Mouse (Mus musculus): ENCODE measurements at regions not wholly inside any gene's neighbourhood (a gene's known extent, or its start where the extent isn't known, plus 50 kb on each side); places are given as distances from the start of the nearest gene placed in this dataset.

DNA sequence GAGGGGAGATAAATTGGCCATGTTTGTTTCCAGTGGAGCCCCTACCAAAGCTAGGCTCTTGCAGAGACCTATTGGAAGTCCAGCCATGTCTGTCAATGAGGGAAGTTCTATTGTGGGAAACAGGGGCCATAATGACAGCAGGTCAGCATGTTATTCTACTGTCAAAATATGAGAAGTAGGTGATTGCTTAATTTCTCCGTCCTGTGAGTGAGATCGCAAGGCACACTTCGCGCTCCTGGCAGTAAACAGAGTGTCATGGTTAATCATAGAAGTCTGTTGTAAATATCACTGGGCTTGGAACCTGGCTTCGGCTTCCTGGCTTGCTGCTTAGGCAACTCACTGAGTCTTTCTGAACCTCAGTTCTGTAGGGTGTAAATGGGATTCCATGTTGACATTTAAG lies 72.5 kb upstream of the Ccdc122 start:
- no peak overlapping the region for H3K4me2 ChIP-seq
- H3K9ac ChIP-seq: no peak overlapping the region
- H3K36me3 ChIP-seq: no peaks in the 10 kb centered on the region
- 51% methylated on average over 5 of the region's 5 CpGs for WGBS (ENCODE audit: insufficient replicate concordance)
- ATAC-seq (ENCODE audit: low read depth): no peak
- no peak overlapping the region for H3K27ac ChIP-seq
- no peaks in the 10 kb centered on the region for H3K27me3 ChIP-seq
- H3K9me3 ChIP-seq (replicated peaks): no peaks in the 10 kb centered on the region
- no peak for DNase-seq
- H3K4me3 ChIP-seq (replicated peaks): no peak overlapping the region
- no peaks in the 10 kb centered on the region for H3K4me1 ChIP-seq (replicated peaks)

DNA sequence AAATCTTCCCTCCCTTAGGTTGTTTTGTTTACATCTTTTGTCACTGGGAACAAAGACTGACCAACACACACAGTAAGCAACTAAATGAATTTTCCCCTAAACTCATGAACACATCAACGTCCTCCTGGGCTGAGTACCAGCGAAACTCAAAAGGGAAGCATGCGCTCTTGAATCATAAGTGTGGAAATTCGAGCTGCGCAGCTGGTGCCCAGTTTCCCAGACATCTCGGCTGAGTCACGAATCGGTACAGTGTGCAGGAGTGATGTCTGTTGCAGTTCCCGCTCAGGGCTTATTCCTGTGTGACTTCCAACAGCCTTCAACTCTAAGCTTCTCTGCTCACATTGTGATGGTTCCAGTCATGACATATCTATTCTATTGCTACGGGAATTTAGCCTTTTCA lies 77.7 kb upstream of the Ccdc122 start:
- 72% methylated on average over 10 of the region's 10 CpGs for WGBS (ENCODE audit: insufficient replicate concordance)
- H3K27ac ChIP-seq: no peak overlapping the region

DNA sequence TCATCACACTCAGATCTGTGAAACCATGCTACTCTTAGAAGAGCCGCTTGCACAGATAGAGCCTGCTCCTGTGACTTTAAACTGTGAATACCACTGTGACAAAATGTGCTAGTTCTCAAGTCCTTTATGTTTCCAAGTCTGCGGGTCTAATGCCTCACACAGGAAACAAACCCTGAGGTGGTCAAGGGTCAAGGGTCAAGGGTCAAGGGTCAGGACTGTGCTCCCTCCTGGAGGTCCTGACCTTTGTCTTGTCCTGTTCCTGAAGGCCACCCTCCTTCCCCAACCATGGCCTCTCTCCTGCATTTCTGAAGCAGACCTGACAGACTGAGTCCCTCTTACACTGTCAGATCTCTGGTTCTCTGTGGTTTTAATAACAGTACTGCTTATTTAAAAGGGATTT lies 79.4 kb upstream of the Ccdc122 start:
- H3K4me3 ChIP-seq (replicated peaks): no peak overlapping the region
- no peaks in the 10 kb centered on the region for H3K27me3 ChIP-seq
- no peaks in the 10 kb centered on the region for H3K4me1 ChIP-seq (replicated peaks)
- no peak overlapping the region for H3K4me2 ChIP-seq
- no peaks in the 10 kb centered on the region for H3K9me3 ChIP-seq (replicated peaks)
- no peak overlapping the region for H3K27ac ChIP-seq
- 71% methylated on average over 2 of the region's 2 CpGs for WGBS (ENCODE audit: insufficient replicate concordance)
- DNase-seq (no peak), ATAC-seq (ENCODE audit: low read depth) (no peak)
- no peak overlapping the region for H3K9ac ChIP-seq
- H3K36me3 ChIP-seq: no peaks in the 10 kb centered on the region

More for the DNA sequence above, 77.7 kb upstream of the Ccdc122 start:
- no peaks in the 10 kb centered on the region for H3K27me3 ChIP-seq
- H3K4me2 ChIP-seq: no peak overlapping the region
- H3K4me1 ChIP-seq (replicated peaks): no peaks in the 10 kb centered on the region
- no peak for ATAC-seq (ENCODE audit: low read depth)
- no peak overlapping the region for H3K4me3 ChIP-seq (replicated peaks)
- no peaks in the 10 kb centered on the region for H3K9me3 ChIP-seq (replicated peaks)
- no peaks in the 10 kb centered on the region for H3K36me3 ChIP-seq
- no peak for DNase-seq
- no peak overlapping the region for H3K9ac ChIP-seq

DNA sequence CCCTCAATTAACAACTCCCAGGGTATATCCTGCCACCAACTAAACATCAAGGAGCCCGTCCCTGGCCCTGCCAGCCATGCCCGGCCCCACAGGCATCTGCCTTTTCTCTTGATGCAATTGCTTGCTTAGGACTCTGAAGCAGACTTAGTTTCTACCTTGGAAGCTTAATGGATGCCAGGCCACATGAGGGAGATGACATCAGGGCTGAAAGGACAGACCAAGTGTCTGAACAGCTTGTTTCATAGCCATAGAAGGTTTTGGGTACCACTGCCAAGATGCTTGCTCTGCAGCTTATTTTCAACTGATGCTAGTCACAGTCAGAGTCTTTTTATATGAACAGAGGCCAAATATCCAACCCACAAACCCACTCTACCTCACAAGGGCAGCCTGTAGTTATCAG lies 83.4 kb upstream of the Ccdc122 start:
- Histone ChIP-seq H3K9ac (no peak overlapping the region), H3K36me3 (no peaks in the 10 kb centered on the region), H3K4me2 (no peak overlapping the region), H3K27me3 (no peaks in the 10 kb centered on the region), H3K9me3 (replicated peaks) (no peaks in the 10 kb centered on the region), H3K4me3 (replicated peaks) (no peak overlapping the region), H3K27ac (no peak overlapping the region), H3K4me1 (replicated peaks) (no peaks in the 10 kb centered on the region)
- WGBS (ENCODE audit: insufficient replicate concordance): 63% methylated on average over 2 of the region's 2 CpGs
- no peak for ATAC-seq (ENCODE audit: low read depth)
- DNase-seq: no peak

DNA sequence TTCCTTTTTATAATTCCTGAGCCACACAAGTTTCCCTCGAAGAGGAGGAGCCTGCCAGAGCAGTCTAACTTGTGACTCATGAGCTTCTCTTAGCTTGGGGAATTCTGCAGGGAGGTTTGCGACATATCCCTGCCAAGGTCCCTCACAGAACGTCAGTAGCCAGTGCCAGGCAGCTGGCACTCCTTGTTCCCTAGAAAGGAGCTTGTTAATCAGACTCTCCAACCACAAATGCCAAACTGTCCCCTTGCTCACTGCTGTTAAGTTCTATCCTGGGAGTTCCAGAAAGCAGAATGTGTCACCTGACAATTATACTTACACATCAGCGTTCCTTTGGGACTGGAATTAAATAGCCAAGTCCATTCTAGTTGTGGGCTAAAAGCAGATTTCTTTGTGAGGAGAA lies 85.1 kb upstream of the Ccdc122 start:
- 52% methylated on average over 4 of the region's 4 CpGs for WGBS (ENCODE audit: insufficient replicate concordance)

DNA sequence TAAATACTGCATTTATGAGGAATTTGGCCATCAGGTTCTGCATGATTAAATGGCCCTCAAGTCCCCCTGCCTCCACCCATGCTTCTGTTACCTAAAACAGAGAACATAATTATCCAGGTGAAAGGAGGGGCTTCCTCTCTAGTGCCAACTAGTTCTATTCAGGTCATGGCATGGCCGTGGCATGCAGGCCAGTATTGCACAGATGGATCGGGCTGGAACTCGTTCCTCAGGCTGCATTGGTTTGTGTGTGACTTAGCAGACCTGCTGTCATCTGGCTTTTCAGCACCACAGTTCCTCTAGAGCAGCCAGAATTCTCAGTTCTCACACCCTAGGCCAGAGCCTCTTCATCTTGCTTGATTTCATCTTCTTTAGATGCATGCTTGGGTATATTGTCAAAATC lies 87.2 kb upstream of the Ccdc122 start:
- H3K4me2 ChIP-seq: no peak overlapping the region
- no peaks in the 10 kb centered on the region for H3K27me3 ChIP-seq
- H3K4me3 ChIP-seq (replicated peaks): no peak overlapping the region
- H3K36me3 ChIP-seq: no peaks in the 10 kb centered on the region
- WGBS (ENCODE audit: insufficient replicate concordance): 64% methylated on average over 3 of the region's 3 CpGs
- no peaks in the 10 kb centered on the region for H3K4me1 ChIP-seq (replicated peaks)
- H3K9ac ChIP-seq: no peak overlapping the region
- H3K27ac ChIP-seq: no peak overlapping the region
- DNase-seq: no peak
- ATAC-seq (ENCODE audit: low read depth): no peak
- H3K9me3 ChIP-seq (replicated peaks): no peaks in the 10 kb centered on the region

More for the DNA sequence above, 85.1 kb upstream of the Ccdc122 start:
- Histone ChIP-seq H3K27ac (no peak overlapping the region), H3K9me3 (replicated peaks) (no peaks in the 10 kb centered on the region), H3K9ac (no peak overlapping the region), H3K36me3 (no peaks in the 10 kb centered on the region), H3K4me1 (replicated peaks) (no peaks in the 10 kb centered on the region), H3K4me2 (no peak overlapping the region), H3K4me3 (replicated peaks) (no peak overlapping the region), H3K27me3 (no peaks in the 10 kb centered on the region)
- DNase-seq (no peak), ATAC-seq (ENCODE audit: low read depth) (no peak)

DNA sequence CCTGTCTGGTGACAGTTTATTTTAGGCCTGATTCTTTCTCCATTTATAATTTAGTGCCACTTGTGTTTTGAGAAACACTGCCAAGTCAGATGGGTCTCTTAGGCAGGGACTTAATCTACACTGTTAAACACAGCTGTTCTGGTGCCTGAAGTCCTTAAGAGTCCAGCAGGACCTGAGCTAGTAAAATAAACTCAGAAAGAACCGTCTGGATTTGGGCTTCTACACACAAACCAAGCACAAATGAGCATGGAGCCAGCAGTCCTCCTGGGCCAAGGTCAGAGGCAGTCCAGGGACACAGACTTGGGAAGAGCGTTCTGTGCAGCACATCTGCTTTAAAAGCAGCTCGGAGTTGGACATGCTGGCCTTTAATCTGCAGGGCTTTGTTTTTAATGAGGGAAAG lies 87.6 kb upstream of the Ccdc122 start:
- H3K27me3 ChIP-seq: no peaks in the 10 kb centered on the region
- ATAC-seq (ENCODE audit: low read depth) (no peak), DNase-seq (no peak)
- no peaks in the 10 kb centered on the region for H3K36me3 ChIP-seq
- WGBS (ENCODE audit: insufficient replicate concordance): 47% methylated on average over 3 of the region's 3 CpGs
- no peaks in the 10 kb centered on the region for H3K4me1 ChIP-seq (replicated peaks)
- no peak overlapping the region for H3K4me3 ChIP-seq (replicated peaks)
- no peaks in the 10 kb centered on the region for H3K9me3 ChIP-seq (replicated peaks)
- H3K4me2 ChIP-seq: no peak overlapping the region
- H3K9ac ChIP-seq: no peak overlapping the region
- H3K27ac ChIP-seq: no peak overlapping the region

DNA sequence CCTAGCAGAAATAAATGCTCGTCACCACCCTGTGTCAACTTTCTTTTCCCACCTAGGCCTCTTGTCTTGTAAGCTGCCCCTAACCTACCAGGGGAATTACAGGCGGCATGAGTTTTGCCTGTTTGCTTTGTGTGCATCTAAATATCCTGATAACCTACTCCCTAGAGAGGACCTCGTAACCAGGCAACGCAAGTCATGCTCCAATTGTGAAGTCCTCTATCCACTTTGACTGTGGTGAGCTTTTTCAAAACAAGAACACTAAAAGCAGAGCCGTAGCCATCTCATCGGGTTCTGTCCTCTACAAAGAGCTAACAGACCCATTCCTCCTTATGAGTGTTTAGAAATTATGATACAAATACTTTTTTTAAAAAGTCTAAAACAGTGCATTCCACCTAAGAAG lies 88.1 kb upstream of the Ccdc122 start:
- Histone ChIP-seq H3K9ac (no peak overlapping the region), H3K27ac (no peak overlapping the region), H3K36me3 (no peaks in the 10 kb centered on the region), H3K4me3 (replicated peaks) (no peak overlapping the region), H3K4me1 (replicated peaks) (no peaks in the 10 kb centered on the region), H3K27me3 (no peaks in the 10 kb centered on the region), H3K9me3 (replicated peaks) (no peaks in the 10 kb centered on the region), H3K4me2 (no peak overlapping the region)
- WGBS (ENCODE audit: insufficient replicate concordance): 70% methylated on average over 6 of the region's 6 CpGs
- no peak for ATAC-seq (ENCODE audit: low read depth)
- DNase-seq: no peak

DNA sequence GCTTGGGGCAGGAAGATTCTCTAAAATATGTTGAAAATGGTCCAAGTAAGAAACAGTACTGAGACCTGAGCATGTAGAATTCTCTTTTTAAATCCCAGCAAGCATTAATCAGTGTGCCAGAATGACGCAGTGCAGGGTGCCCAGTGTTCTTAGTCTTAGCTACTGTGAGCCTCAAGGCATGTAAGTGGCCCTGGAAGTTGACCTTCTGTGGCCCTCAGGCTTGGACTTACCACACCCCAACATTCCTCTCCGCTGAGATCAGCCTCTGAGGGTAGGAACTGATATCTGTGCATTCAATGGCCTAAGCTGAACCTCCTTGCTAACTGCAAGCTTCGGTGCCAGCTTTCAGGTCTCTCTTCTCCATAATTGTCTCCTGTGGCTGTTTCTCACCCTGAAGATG lies 89.4 kb upstream of the Ccdc122 start:
- Histone ChIP-seq H3K9me3 (replicated peaks) (no peaks in the 10 kb centered on the region), H3K36me3 (no peaks in the 10 kb centered on the region), H3K9ac (no peak overlapping the region), H3K4me1 (replicated peaks) (no peaks in the 10 kb centered on the region), H3K4me2 (no peak overlapping the region), H3K4me3 (replicated peaks) (no peak overlapping the region), H3K27me3 (no peaks in the 10 kb centered on the region), H3K27ac (no peak overlapping the region)
- DNase-seq (no peak), ATAC-seq (ENCODE audit: low read depth) (no peak)
- WGBS (ENCODE audit: insufficient replicate concordance): 53% methylated on average over 3 of the region's 3 CpGs

DNA sequence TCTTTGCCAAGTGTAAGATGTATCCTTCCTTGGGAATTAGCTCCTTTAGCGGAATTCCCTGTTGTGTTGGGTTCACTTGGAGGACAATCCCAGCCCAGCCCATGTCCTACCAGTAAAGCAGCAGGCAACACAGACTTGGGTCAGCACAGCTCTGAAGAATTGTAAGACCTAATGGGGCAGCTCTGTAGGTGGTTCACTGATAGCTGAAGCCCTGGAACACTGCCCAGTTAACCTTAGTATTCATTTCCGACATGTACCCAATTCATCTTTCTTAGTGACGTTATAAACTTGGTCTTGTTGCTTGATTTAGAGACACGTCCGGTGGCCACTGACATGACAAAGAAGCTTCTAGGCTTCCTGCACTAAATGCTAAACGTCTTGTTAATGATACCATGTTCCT lies 90.9 kb upstream of the Ccdc122 start:
- H3K9me3 ChIP-seq (replicated peaks): no peaks in the 10 kb centered on the region
- ATAC-seq (ENCODE audit: low read depth): no peak
- no peaks in the 10 kb centered on the region for H3K36me3 ChIP-seq
- no peaks in the 10 kb centered on the region for H3K4me1 ChIP-seq (replicated peaks)
- no peak overlapping the region for H3K9ac ChIP-seq
- no peak overlapping the region for H3K4me3 ChIP-seq (replicated peaks)
- no peak for DNase-seq
- no peak overlapping the region for H3K4me2 ChIP-seq
- 60% methylated on average over 6 of the region's 6 CpGs for WGBS (ENCODE audit: insufficient replicate concordance)
- no peak overlapping the region for H3K27ac ChIP-seq
- no peaks in the 10 kb centered on the region for H3K27me3 ChIP-seq

DNA sequence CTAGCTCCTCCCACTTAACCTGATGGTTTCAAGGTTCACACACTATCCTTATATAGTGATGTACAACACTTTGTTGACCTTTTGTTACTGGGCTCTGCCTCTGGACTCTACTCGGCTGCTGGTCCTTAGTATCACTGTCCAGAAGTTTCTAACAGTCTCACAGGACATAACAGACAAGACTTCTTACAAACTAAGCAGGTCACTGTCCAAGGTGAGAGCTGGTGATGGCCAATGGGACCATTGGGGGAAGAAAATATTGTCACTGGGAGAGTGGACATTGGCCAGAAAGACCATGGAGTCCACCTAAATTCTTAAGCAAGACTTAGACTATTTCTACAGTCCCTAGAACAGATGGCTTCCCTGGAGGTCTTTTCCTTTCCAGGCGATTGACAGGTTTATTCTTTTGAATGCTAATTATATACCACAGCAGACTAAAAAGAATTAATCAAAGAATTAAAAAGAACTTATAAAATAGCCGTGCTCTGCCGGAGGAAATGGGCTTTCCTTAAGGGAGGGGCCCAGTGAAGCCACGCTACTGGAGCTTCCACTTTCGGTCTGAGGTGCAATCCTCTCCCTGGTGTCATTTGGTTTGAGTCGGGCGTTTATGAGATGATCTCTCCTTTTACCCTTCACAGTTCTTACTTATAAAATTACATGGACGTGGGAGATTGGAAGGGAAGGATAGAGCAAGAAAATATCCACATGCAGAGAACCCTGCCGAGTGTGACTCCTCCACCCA lies 94.9 kb upstream of the Ccdc122 start:
- no peak for ATAC-seq (ENCODE audit: low read depth)
- no peaks in the 10 kb centered on the region for H3K27me3 ChIP-seq
- H3K9me3 ChIP-seq (replicated peaks): no peaks in the 10 kb centered on the region
- 59% methylated on average over 10 of the region's 10 CpGs for WGBS (ENCODE audit: insufficient replicate concordance)
- H3K4me3 ChIP-seq (replicated peaks): no peak overlapping the region
- H3K27ac ChIP-seq: no peak overlapping the region
- no peak overlapping the region for H3K4me2 ChIP-seq
- H3K9ac ChIP-seq: no peak overlapping the region
- no peak for DNase-seq
- H3K4me1 ChIP-seq (replicated peaks): no peaks in the 10 kb centered on the region
- no peaks in the 10 kb centered on the region for H3K36me3 ChIP-seq

DNA sequence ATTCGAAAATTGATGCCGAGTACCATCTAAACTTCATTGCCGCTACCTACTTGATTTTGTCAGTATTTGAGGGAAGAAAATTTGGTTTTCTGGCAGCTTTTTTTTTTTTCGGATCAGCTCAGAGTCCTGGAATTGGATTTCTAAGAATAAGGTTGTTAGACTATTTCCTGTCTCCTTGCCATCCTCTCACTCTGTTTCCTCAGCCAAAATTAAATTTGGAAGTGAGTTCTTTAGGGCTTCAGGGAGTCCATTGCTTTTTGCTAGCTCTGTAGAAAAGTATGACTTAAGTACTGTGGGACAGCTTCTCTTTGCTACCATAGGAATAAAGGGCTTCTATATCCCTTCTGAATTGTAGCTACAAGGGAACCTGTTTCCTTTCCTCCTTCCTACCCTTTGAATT lies 96.1 kb upstream of the Ccdc122 start:
- ATAC-seq (ENCODE audit: low read depth): no peak
- no peak for DNase-seq
- WGBS (ENCODE audit: insufficient replicate concordance): 67% methylated on average over 4 of the region's 4 CpGs
- Histone ChIP-seq H3K4me3 (replicated peaks) (no peak overlapping the region), H3K27ac (no peak overlapping the region), H3K27me3 (no peaks in the 10 kb centered on the region), H3K9ac (no peak overlapping the region), H3K9me3 (replicated peaks) (no peaks in the 10 kb centered on the region), H3K36me3 (no peaks in the 10 kb centered on the region), H3K4me2 (no peak overlapping the region), H3K4me1 (replicated peaks) (no peaks in the 10 kb centered on the region)

All from liver, embryonic 13.5 days (tissue).